Mouse (Mus musculus) MEL-GATA-1-ER (cell line): ENCODE measurements around the gene Podxl.

ENCODE experiments used
- DNase-seq: peaks from one replicate; pipeline ENCODE4 v3.0.0-alpha.2; 2012; ENCODE audit warnings: low read depth; ENCODE audit errors: extremely low read depth

The Podxl gene

GRCm38 (mm10) chr6:31524647-31525046 lies 39.1 kb downstream of the Podxl start:
- DNase-seq = no peak

- DNase-seq = no peak
Measured at GRCm38 (mm10) chr6:31524121-31524520, 39.7 kb downstream of the Podxl start.

- DNase-seq = no peak
Measured at GRCm38 (mm10) chr6:31523657-31524056, 40.1 kb downstream of the Podxl start.

GRCm38 (mm10) chr6:31523039-31523438 lies 40.7 kb downstream of the Podxl start:
- DNase-seq = no peak

DNA sequence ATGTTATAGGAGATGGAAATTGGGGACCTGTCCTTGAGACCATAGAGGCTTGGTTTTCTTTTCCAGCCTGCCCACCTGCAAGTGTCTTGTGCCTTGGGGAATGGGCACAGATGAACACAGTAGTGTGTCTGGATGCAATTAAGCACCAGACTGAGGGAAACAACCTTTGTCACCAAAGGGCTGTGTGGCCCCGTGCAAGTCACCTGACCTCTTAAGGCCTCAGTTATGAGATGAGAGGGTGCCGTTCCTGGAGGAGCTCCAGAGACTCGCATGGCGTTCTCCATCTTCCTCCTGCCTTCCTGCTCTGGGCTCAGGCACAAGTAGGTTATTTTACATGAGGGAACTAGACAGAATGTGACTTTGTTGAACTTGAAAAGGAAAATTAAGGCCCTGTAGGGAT lies 41.3 kb downstream of the Podxl start:
- no peak for DNase-seq

DNA sequence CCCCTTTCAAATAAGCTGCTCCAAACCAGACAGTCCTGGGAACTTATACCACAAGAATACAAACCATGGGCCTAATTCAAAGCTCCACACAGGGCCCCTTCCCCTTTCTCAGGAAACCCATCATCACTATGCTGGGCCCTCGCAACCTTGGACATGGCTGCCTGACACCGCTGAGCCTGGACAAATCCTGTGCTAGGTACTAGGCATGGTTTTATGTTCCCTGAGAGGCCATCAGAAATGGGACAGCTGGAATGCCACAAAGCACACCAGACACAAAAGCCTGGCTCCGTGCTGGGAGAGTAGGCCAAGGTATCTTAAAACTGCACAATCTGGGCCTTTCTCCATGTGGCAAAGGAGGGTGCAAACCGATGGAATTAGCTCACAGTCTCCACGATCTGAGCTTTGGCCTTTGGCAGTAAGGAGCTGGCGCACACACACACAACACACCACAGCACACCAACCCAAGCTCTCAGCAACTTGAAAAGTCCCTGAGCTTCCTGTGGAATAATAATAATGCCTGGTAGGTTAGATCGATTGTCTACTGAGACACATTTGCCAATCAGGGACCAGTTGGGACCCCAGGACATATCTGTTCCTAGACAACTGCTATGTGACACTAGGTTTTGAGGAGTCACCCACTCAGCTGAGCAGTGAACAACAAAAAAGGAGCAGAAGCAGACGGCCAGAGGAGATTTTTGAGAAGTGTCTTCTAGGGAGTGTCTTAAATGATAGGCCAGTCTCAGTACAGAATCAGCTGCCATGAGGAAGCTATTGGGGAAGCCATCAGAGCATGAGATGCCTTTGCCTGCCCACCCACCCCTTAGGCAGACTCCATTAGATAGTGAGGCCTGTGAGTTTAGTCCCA lies 42.1 kb downstream of the Podxl start:
- DNase-seq = no peak

GRCm38 (mm10) chr6:31520486-31521215 lies 43.1 kb downstream of the Podxl start:
- no peak for DNase-seq

DNA sequence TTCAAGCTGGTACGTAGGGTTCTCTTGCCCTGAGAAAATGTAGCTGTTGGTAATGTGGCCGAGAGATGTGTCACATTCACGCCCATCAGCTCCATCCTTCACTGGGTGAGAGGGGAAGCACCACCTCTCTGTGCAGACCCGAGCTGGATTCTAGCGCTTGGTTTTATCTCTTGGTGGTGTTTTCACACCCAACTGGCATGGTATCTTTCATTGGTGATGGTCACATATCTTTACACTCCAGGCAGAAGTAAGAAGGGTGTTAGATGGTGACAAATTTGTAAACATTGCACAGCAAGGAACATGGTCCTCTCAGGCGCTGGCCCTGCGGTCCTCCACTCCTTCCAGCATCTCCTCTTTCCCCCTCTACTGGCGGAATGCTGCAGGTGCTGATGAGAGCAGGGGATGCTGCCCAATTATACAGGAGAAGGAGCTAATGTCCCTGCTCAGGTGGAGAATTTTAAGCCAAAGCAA lies 44.7 kb downstream of the Podxl start:
- peak; percentile 88 for DNase-seq

GRCm38 (mm10) chr6:31518338-31518698 lies 45.5 kb downstream of the Podxl start:
- DNase-seq = peak; percentile 75

GRCm38 (mm10) chr6:31517681-31518337 lies 46.0 kb downstream of the Podxl start:
- no peak for DNase-seq

- peak; percentile 15 for DNase-seq
Measured at GRCm38 (mm10) chr6:31513726-31514125, 50.1 kb downstream of the Podxl start.

GRCm38 (mm10) chr6:31502614-31503013 lies 61.2 kb downstream of the Podxl start:
- no peak for DNase-seq

GRCm38 (mm10) chr6:31500691-31501090 lies 63.1 kb downstream of the Podxl start:
- DNase-seq = no peak

DNA sequence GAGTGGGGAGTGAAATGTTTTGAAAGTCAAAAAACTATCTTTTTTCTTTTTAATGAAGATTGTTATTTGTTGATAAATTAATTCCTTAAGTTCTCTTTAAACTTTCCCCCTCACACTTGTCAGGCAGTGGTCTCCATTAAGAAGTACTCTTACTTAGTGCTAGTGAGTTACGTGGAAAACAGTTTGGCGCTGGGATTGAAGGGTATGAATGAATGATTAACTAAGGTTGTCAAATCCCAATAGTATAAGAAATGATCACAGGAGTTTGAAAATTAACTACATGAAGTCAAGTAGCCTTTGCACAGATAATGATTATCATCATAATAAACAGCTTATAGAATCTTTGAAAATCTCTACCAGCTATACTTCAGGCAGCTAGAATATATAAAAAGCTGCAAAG lies 63.5 kb downstream of the Podxl start:
- DNase-seq = no peak

GRCm38 (mm10) chr6:31499836-31500235 lies 63.9 kb downstream of the Podxl start:
- no peak for DNase-seq

- DNase-seq = no peak
Measured at GRCm38 (mm10) chr6:31496227-31496626, 67.6 kb downstream of the Podxl start.

- DNase-seq = no peak
Measured at GRCm38 (mm10) chr6:31495122-31495731, 68.6 kb downstream of the Podxl start.

- DNase-seq = no peak
Measured at GRCm38 (mm10) chr6:31489950-31490349, 73.8 kb downstream of the Podxl start.

DNA sequence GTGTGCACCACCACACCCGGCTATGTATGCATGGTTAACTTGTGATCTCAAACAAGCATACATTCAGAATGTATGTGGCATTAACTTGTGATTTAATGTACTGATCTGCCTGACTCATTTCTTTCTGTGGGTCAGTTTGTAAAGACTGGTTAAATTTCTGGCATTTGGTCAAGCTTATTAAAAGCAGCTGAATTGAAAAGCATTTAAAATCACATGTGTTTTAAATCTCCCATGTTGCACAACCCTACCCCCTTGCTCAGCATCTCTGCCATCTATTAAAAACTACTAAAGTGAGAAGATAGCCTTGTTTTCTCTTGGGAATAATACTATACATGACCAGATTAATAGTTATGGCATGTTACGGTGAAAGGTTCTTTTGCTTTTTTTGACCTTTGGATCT lies 77.2 kb downstream of the Podxl start:
- no peak for DNase-seq

DNA sequence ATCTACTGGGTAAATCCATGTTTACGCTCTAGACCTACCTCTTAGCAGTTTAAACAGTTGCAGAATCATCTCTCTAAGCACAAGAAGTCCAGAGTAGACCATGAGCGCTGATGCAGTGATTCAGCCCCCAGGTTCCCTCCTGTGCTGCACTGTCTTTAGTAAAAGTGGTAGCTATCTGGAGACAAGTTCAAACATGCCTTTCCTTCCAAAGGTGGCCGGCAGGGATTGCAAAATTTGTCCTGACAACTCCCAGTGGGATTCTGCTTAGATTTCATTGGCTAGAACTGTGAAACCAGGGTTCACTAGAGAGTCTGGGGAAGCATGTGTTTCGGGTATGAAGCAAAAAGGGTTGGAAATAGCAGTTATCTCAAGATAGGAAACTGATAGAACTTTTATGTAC lies 83.8 kb downstream of the Podxl start:
- DNase-seq = no peak

DNA sequence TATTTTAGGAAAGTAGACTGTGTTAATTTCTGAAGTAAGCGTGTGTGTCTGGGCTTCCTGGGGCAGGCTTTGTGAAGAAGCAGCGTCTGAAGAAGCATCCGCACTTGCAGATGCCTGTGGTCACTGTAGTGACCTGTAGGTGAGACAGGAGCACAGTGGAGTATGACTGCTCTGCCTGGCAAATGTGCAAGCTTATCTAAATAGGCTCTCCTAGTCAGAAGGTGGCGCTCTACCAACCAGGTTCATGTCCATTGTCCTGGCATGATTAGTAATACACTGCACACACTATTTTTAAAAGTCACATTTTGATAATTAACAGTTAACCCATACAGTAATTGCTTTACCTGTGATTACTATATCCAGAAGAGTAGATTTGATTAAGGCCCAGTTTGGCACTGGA lies 85.6 kb downstream of the Podxl start:
- DNase-seq = no peak
